Mouse (Mus musculus): ENCODE data around the gene Slc9a3. TPM values are rescaled to one million over a fixed set of nuclear protein-coding genes. Genes with fewer than 3 reads are reported as not detected.

Gene Slc9a3
- polyA plus RNA-seq, 1 experiment from 2014 or later: 0.04 TPM

- peak overlapping the region; percentile 71 for H3K9ac ChIP-seq
- H3K27ac ChIP-seq: no peak overlapping the region; the same call in 1 of the 2 replicates
- H3K4me2 ChIP-seq: peak overlapping the region; percentile 73
- H3K36me3 ChIP-seq (ENCODE audit: poor library complexity, severe bottlenecking): peaks cover 26% of the 10 kb centered on the region
- H3K4me3 ChIP-seq: peak overlapping the region; percentile 54
- peak; percentile 89 for ATAC-seq
- H3K4me1 ChIP-seq: peaks cover 10% of the 10 kb centered on the region; the same call in 1 of the 2 replicates
- no peaks in the 10 kb centered on the region for H3K9me3 ChIP-seq (replicated peaks)
- no peaks in the 10 kb centered on the region for H3K27me3 ChIP-seq
- 8% methylated on average over 19 of the region's 19 CpGs for WGBS
Measured at GRCm38 (mm10) chr13:74166348-74167056, 45.2 kb downstream of the Slc9a3 start.

GRCm38 (mm10) chr13:74167057-74167413 is 45.8 kb downstream of the Slc9a3 start:
- Histone ChIP-seq H3K4me1 (peaks cover 10% of the 10 kb centered on the region; the same call in 1 of the 2 replicates), H3K9me3 (replicated peaks) (no peaks in the 10 kb centered on the region), H3K4me2 (peak overlapping the region; percentile 73), H3K4me3 (peak overlapping the region; percentile 54), H3K9ac (peak overlapping the region; percentile 71), H3K36me3 (ENCODE audit: poor library complexity, severe bottlenecking) (peaks cover 31% of the 10 kb centered on the region), H3K27me3 (no peaks in the 10 kb centered on the region), H3K27ac (no peak overlapping the region)
- ATAC-seq: peak; percentile 62
- 13% methylated on average over 9 of the region's 9 CpGs for WGBS

- no peak overlapping the region for H3K4me3 ChIP-seq
- H3K9me3 ChIP-seq (replicated peaks): no peaks in the 10 kb centered on the region
- no peaks in the 10 kb centered on the region for H3K27me3 ChIP-seq
- 91% methylated on average over 2 of the region's 2 CpGs for WGBS
- no peak overlapping the region for H3K9ac ChIP-seq
- H3K4me2 ChIP-seq: no peak overlapping the region
- peaks cover 10% of the 10 kb centered on the region; the same call in 1 of the 2 replicates for H3K4me1 ChIP-seq
- peak; percentile 2; the same call in 1 of the 2 replicates for ATAC-seq
- no peak overlapping the region for H3K27ac ChIP-seq
- peaks cover 36% of the 10 kb centered on the region for H3K36me3 ChIP-seq (ENCODE audit: poor library complexity, severe bottlenecking)
Measured at GRCm38 (mm10) chr13:74167492-74167891, 46.2 kb downstream of the Slc9a3 start.

GRCm38 (mm10) chr13:74169446-74170164 is 48.3 kb downstream of the Slc9a3 start:
- Histone ChIP-seq H3K4me1 (peaks cover 10% of the 10 kb centered on the region; the same call in 1 of the 2 replicates), H3K4me2 (no peak overlapping the region), H3K9me3 (replicated peaks) (no peaks in the 10 kb centered on the region), H3K27me3 (no peaks in the 10 kb centered on the region), H3K9ac (no peak overlapping the region), H3K27ac (no peak overlapping the region), H3K36me3 (ENCODE audit: poor library complexity, severe bottlenecking) (peaks cover 53% of the 10 kb centered on the region), H3K4me3 (no peak overlapping the region)
- no peak for ATAC-seq
- WGBS: 89% methylated on average over 10 of the region's 10 CpGs

- peaks cover 71% of the 10 kb centered on the region for H3K36me3 ChIP-seq (ENCODE audit: poor library complexity, severe bottlenecking)
- H3K27me3 ChIP-seq: no peaks in the 10 kb centered on the region
- 94% methylated on average over 5 of the region's 5 CpGs for WGBS
Measured at GRCm38 (mm10) chr13:74172036-74172435, 50.8 kb downstream of the Slc9a3 start.

GRCm38 (mm10) chr13:74183011-74183695 is 61.9 kb downstream of the Slc9a3 start:
- H3K36me3 ChIP-seq (ENCODE audit: poor library complexity, severe bottlenecking): peaks cover 76% of the 10 kb centered on the region
- 95% methylated on average over 5 of the region's 5 CpGs for WGBS

More at GRCm38 (mm10) chr13:74172036-74172435, 50.8 kb downstream of the Slc9a3 start:
- no peak overlapping the region for H3K27ac ChIP-seq
- no peak overlapping the region for H3K4me2 ChIP-seq
- ATAC-seq: no peak
- H3K9ac ChIP-seq: no peak overlapping the region
- H3K9me3 ChIP-seq (replicated peaks): no peaks in the 10 kb centered on the region
- H3K4me1 ChIP-seq: peaks cover 2% of the 10 kb centered on the region; the same call in 1 of the 2 replicates
- H3K4me3 ChIP-seq: no peak overlapping the region

GRCm38 (mm10) chr13:74192613-74193012 is 71.4 kb downstream of the Slc9a3 start:
- no peak for ATAC-seq
- Histone ChIP-seq H3K4me2 (no peak overlapping the region), H3K4me3 (no peak overlapping the region), H3K4me1 (no peaks in the 10 kb centered on the region), H3K36me3 (ENCODE audit: poor library complexity, severe bottlenecking) (peaks cover 71% of the 10 kb centered on the region), H3K9me3 (replicated peaks) (no peaks in the 10 kb centered on the region), H3K9ac (no peak overlapping the region), H3K27me3 (no peaks in the 10 kb centered on the region), H3K27ac (no peak overlapping the region)
- 87% methylated on average over 6 of the region's 6 CpGs for WGBS

More at GRCm38 (mm10) chr13:74183011-74183695, 61.9 kb downstream of the Slc9a3 start:
- H3K4me2 ChIP-seq: no peak overlapping the region
- no peaks in the 10 kb centered on the region for H3K9me3 ChIP-seq (replicated peaks)
- no peak overlapping the region for H3K4me3 ChIP-seq
- no peaks in the 10 kb centered on the region for H3K27me3 ChIP-seq
- no peaks in the 10 kb centered on the region for H3K4me1 ChIP-seq
- no peak overlapping the region for H3K9ac ChIP-seq
- no peak for ATAC-seq
- H3K27ac ChIP-seq: no peak overlapping the region

- no peak for ATAC-seq
Measured at GRCm38 (mm10) chr13:74196451-74196850, 75.2 kb downstream of the Slc9a3 start.

GRCm38 (mm10) chr13:74208317-74208985 is 87.2 kb downstream of the Slc9a3 start, which contains the start of gene Exoc3:
Gene Exoc3 (minus strand): TSS chr13:74208732.
- WGBS: 0% methylated on average over 39 of the region's 39 CpGs
- no peaks in the 10 kb centered on the region for H3K27me3 ChIP-seq
- peak within 1 kb of the TSS; percentile 64 for H3K27ac ChIP-seq
- H3K4me2 ChIP-seq: peak within 1 kb of the TSS; percentile 85
- peaks cover 21% of the 10 kb centered on the region for H3K4me1 ChIP-seq
- no peaks in the 10 kb centered on the region for H3K9me3 ChIP-seq (replicated peaks)
- H3K36me3 ChIP-seq (ENCODE audit: poor library complexity, severe bottlenecking): peaks cover 18% of the 10 kb centered on the region
- H3K4me3 ChIP-seq: peak within 1 kb of the TSS; percentile 82
- ATAC-seq: peak; percentile 99
- H3K9ac ChIP-seq: peak within 1 kb of the TSS; percentile 86

More at GRCm38 (mm10) chr13:74196451-74196850, 75.2 kb downstream of the Slc9a3 start:
- H3K9ac ChIP-seq: no peak overlapping the region
- no peaks in the 10 kb centered on the region for H3K27me3 ChIP-seq
- H3K36me3 ChIP-seq (ENCODE audit: poor library complexity, severe bottlenecking): peaks cover 51% of the 10 kb centered on the region
- no peak overlapping the region for H3K4me3 ChIP-seq
- H3K4me1 ChIP-seq: no peaks in the 10 kb centered on the region
- WGBS: 87% methylated on average over 3 of the region's 3 CpGs
- H3K4me2 ChIP-seq: no peak overlapping the region
- no peak overlapping the region for H3K27ac ChIP-seq
- H3K9me3 ChIP-seq (replicated peaks): no peaks in the 10 kb centered on the region

- 14% methylated on average over 12 of the region's 12 CpGs for WGBS
- H3K27me3 ChIP-seq: no peaks in the 10 kb centered on the region
- peak overlapping the region; percentile 86 for H3K9ac ChIP-seq
- peak overlapping the region; percentile 82 for H3K4me3 ChIP-seq
- peaks cover 21% of the 10 kb centered on the region for H3K4me1 ChIP-seq
- no peaks in the 10 kb centered on the region for H3K9me3 ChIP-seq (replicated peaks)
- no peak; the same call in 1 of the 2 replicates for ATAC-seq
- H3K4me2 ChIP-seq: peak overlapping the region; percentile 85
- peaks cover 12% of the 10 kb centered on the region for H3K36me3 ChIP-seq (ENCODE audit: poor library complexity, severe bottlenecking)
- peak overlapping the region; percentile 64 for H3K27ac ChIP-seq
Measured at GRCm38 (mm10) chr13:74208986-74209345, 87.7 kb downstream of the Slc9a3 start.

GRCm38 (mm10) chr13:74218441-74218840 is 97.2 kb downstream of the Slc9a3 start:
- Histone ChIP-seq H3K9ac (no peak overlapping the region), H3K27me3 (no peaks in the 10 kb centered on the region), H3K4me2 (no peak overlapping the region), H3K4me1 (no peaks in the 10 kb centered on the region), H3K27ac (no peak overlapping the region), H3K9me3 (replicated peaks) (no peaks in the 10 kb centered on the region), H3K4me3 (no peak overlapping the region), H3K36me3 (ENCODE audit: poor library complexity, severe bottlenecking) (no peaks in the 10 kb centered on the region)
- ATAC-seq: no peak
- WGBS: 67% methylated on average over 3 of the region's 3 CpGs
